Mouse (Mus musculus): Measurements from ENCODE around the gene Ddi2. TPM values are rescaled to one million over a fixed set of nuclear protein-coding genes. Genes with fewer than 3 reads are reported as not detected.

Gene Ddi2
- total RNA-seq, 4 experiments from 2014 or later, result 49.4 to 67.9 (median 54.0) TPM

DNA sequence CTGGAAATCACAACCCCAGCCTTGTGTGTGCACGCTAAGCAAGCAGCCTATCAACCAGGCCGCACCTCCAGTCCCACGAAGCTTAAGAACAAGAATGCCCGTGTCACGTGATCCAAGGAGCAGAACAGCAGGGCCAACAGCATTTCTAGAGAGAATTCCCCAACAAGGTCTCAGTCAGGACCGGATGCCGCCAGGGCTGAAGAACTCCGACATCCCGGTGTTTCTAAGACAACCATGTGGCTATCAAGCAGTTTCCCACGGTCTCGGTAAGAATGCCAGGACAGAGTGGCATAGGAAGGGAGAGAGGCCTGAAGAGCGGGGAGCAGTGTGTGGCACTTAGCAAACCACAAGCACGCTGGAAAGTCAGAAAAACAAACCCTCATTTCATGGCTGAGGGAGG, 69.4 kb downstream of the Ddi2 start:
- no peak for DNase-seq

DNA sequence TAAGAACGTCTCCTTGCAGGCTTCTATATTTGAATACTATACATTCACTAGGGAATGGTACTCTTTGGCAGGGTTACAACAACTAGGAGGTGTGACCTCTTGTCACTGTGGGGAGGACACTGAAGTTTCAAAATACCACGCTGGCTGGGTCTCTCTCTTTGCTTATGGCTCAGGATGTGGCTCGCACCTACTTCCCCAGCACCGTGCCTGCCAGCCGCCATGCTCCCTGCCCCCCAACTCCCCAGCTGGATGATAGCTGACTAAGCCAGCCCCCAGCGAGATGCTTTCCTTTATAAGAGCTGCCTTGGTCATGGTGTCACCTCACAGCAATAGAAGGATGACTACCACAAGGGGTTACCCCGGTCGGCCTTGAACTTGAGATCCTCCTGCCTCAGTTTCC, 70.2 kb downstream of the Ddi2 start:
- no peak for DNase-seq

DNA sequence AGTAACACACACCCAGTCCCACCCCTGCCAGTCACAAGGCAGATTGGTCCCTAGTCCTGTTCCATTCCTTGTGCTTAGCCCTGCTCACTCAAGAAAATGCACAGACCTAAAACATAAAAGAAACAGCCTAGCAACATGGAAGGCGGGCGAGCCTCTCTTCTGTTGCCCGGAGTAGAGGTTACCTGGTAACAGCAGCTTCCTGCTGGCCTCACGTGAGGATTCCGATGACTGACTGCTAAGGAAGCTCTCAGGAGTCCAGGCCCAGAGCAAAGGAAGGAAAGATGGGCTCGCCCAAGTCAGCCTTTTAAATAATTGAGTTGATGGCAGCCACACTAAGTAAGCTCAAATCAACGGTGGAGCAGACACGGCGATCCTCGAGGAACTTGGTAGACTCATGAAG, 71.3 kb downstream of the Ddi2 start:
- DNase-seq, result no peak

DNA sequence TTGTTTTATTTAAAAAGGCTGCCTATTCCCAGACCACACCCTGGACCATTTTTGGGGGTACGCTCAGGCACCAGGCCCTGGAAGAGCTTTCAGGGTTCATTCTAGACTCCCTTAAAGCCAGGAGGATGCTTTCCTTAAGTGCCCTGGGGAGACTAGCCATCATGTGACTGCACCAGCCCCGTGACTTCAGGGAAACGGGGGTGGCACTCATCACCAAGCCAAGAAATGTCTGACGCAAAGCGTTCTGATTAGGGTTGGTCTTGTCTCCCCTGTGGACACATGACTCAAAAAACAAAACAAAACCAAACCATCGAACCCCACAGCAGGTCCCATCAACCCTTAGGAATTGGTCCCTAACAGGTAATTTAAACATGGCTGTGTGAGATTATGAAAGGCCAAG, 71.9 kb downstream of the Ddi2 start:
- DNase-seq, result no peak

DNA sequence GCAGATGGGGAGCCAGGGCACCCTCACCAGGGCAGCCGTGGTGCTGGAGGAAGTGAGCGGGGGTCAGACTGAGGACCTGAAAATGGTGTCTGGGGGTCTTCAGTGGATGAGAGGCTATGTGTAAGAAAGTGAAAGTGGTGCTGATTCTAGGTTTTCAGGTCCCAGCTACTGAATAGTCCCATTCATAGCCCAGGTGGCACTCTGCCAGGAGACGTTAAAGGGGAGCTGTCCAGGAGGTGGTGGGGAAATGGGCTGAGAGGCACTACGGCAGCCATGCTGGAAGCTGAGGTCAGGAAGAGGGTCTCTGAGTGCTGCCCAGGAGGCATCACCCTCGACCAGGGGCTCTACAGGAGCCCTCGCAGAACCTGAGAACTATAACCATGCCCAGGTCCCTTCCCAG, 74.0 kb downstream of the Ddi2 start:
- no peak for DNase-seq

DNA sequence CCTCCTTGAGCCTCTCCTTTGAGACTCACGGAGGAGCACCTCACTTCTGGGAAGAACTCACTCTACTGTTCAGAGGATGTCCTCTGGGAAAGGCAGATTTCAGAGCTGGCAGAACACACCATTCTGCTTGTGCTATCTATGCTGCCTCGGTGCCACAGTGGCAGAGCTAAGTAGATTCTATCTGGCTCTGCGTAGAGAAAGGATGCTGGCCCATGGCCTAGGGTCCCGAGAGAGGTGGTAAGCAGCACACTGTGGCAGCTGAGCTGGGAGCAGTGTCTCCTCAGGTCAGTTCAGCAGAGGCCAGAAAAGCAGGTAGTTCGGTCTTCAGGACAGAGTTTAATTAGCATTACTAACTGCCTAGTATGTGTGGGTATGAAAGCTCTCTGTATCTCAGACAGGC, 75.0 kb downstream of the Ddi2 start:
- no peak for DNase-seq

DNA sequence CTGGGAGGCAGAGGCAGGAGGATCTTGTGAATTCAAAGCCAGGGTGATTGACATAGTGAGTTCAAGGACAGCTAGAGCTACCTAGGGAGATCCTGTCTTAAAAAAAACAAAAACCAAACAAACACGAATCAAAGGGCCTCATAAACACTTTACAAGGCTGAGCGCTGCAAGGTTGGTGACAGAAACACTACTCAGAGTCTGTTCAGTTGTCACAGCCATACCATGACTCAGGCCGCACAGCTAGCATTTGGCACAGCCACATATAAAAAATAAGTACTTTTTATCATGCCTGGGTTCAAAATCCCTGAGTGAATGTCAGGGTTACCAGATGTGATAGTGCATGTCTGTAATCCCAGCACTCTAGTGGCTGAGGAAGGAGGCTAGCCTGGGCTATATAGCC, 76.0 kb downstream of the Ddi2 start:
- DNase-seq, result no peak

DNA sequence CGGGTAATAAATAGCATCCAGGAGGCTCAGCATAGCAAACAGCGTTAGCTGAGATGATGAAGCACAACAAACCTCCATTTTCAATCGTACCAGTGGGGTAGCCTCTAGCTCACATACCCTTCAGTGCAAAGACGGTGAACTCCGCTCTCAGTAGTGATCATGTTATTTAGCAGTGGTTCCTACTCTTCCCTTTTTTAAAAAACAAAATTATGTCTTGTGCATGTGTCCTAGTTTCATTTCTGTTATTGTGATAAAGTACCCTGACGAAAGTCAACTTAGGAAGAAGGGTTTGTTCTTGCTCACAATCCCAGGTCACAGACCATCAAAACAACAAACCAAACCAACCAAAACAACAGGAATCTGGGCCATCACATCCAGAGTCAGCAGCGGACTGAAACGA, 77.2 kb downstream of the Ddi2 start:
- DNase-seq, result no peak

DNA sequence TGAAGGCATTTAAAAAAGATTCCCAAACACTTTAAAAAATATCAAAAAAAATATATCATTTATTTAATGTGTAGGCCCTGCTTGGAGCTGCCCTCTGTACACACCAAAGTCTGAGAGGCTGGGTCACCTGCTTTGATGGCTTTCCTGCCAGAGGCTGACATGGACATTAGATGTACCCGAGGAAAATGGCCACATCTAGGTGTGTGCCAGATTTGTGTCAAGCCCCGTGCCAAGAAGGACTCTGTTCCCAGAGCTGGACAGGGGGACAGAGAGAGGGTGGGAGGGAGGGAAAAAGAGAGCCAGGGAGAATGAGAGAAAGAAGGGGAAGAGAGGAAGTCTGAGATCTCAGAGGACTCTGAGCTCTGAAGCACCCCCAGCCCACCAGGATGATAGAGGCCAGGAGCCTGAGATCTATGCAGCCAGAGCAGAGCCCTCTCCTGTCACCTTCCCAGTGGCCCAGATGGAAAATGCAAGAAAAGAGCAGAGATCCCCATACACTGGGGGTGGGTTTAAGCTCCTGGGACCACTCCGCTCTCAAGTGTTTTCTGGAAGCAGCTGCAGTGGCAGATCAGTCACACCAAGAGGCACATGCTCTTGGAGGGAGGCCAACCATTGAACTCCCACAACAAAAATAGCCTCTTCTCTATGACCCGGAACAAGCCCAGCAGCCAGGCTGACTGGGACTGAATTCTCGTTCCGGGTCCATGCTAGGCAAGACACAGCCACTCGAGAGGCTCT, 79.9 kb downstream of the Ddi2 start:
- no peak for DNase-seq

DNA sequence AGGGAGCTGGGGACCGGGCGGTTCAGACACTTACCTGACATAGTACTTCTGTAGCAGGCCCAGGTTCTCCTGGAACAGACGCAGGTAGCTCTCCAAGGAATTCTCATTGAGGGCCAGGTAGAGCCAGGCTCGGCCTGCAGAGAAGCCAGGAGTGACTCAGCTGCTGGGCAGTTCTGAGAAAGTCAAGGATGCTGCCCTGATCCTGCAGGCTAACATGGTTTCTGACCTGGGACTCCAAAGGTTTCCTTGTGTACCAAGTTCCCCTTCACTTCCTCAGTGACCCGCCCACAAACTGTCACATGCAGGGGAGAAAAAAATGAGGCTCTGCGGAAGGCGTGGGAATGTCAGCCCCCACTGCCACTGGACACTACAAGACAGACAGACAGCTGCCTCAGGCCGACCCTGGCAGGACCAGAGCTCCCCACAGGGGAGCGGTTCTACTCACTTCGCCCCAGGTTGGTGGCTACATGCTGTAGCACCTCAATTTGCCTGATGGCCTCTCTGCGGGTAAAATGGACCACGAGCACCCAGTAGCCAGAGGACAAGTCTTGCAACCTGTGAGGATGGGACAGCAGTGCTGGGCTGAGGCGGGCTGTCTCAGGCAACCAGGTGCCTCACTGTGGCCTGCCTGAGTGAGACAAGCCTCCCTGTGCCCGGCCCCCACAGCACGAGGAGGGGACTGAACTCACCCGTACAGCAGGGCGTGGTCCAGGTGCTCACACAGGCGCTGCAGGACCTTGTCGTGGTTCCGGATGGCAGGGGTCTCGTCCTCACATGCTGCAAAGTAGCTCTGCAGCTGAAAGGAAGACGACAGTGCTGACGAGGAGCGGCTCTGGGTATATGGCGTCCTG, 81.0 kb downstream of the Ddi2 start:
- DNase-seq, result no peak

DNA sequence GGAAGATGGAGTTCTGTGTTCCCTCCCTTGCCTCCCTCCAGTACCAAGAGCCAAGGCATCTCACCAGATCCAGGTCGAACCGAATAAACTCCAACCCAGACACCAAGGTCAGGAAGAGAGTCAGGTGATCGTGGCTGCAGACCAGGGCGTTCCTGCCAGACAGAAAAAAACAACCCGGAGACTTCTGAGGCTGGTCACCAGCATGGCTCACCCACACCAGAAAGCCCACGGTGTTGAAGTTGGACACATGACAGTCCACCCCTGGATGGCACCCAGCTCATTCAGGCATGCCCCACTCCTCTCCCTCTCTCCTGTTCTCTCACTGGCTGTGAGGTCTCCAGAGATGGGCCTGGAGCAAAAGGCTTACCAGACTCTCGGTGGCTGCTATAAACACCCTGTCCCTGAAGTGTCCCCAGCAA, 81.9 kb downstream of the Ddi2 start:
- DNase-seq, result no peak

DNA sequence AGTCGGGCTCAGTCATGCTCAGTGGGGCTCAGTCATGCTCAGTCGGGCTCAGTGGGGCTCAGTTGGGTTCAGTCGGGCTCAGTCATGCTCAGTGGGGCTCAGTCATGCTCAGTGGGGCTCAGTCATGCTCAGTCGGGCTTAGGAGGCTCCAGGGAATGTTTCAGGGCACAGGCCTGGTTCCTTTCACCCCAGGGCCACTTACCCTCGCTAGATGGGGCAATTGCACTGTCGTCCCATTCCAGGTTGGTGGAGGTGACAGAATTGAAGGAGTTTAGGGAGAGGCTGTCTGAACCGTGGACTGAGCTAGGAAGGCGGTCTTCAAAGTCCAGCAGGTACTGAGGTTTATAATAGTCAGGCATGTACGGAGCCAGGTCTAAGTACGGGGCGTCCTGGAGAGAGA, 83.7 kb downstream of the Ddi2 start:
- DNase-seq, result no peak

DNA sequence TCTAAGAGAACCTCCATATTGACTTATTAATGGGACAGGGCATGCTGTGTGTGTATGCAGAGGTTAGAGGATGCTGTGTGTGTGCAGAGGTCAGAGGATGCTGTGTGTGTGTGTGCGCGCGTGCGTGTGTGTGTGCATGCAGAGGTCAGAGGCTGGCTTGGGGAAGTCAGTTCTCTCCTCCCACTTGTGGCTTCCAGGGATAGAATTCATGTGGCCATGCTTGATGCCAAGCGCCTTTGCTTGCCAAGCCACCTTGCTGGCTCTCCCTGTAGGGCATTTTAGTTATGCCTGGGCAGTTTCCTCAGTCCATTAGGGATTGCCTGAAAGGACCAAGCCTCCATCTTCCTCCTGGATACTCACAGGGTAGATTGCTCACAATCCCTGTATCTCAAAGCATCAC, 86.5 kb downstream of the Ddi2 start:
- DNase-seq, result no peak

DNA sequence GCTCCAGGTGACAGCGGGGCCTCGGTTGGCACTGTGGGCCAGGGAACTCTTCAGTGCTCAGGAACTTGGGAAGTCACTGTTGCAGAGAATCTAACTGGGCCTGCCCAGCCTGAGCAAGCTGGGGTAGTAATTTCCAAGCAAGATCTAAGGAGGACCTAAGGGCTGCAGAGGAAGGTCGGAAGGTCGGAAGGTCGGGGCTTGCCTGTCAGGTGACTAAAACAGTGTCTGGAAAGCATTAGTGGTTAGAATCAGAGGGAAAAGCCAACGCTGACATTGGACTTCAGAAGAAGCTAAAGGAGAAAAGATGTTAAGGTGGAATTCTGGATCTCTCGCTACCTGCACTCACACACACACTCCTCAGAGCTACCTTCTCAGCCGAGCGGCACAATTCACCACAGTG, 87.2 kb downstream of the Ddi2 start:
- DNase-seq, result no peak

DNA sequence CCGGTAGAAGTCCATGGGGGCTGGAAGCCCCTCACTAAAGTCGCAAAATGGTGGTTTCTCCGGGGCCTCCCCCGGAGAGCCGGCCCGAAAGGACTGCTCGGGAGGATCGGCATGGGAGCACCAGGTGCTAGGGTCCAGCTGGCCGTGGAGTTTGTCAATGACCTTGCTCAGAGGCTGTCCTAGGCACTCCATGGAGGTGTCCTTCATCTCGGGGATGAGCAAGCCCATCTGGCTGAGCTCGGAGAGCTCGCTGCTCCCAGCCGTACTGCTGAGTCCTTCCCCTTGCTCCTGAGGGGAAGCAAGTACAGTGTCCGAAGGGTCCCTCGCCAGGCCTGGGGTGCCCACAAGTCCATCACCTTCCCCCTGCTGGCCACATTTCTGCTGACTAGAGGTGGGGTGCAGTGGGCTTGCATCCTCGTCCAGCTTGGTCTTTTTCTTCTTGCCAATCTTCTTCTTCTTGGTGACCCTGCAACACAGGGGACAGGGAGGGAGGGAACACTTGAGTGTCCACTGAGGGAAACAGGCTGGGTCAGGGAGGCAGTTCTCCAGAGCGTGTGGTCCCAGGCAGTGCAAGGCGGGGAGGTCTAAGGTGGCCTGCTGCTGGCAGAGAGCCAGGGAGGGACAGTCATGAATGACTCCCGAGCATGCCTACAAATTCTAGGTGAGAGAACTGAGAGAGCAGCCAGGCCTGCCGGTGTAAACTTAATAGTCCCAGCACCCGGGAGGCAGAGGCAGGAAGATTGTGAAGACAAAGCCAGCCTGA, 90.9 kb downstream of the Ddi2 start:
- DNase-seq, result no peak

DNA sequence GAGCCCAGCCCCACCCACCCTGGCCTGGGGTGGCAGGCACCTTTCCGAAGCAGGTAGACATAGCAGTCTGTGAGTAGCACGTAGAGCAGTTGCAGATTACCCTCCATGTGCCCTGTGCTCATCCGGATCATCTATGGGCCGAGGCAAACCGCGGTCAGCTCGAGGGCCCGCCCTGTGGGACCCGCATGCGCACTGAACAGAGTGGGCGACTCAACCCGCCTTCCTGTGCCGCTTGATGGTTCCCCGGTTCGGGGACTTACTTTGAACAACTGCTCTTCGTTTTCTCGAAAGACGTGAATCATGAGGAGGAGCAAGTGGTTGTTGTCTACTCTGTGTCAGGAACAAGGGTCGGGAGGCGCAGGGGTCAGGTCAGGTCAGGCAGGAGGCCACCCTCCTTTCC, 92.0 kb downstream of the Ddi2 start:
- no peak for DNase-seq

DNA sequence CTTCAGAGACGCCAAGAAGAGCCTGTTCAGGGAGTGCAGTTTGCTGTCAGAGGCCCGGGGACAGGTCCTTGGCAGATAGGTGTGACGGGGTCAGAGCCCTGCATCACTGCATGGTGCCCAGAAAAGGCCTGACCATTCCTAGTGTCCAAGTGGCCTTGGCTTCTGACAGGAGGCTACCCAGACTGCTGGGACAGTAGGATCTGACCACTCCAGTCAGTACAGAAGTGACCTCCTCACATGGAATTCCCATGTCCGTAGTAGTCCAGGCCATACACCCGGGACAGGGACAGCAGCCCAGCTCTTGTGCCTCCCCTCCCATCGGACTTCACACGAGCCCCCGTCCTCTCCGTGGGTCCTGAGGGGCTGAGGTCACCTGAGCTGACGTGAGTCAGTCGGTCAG, 93.2 kb downstream of the Ddi2 start:
- no peak for DNase-seq

DNA sequence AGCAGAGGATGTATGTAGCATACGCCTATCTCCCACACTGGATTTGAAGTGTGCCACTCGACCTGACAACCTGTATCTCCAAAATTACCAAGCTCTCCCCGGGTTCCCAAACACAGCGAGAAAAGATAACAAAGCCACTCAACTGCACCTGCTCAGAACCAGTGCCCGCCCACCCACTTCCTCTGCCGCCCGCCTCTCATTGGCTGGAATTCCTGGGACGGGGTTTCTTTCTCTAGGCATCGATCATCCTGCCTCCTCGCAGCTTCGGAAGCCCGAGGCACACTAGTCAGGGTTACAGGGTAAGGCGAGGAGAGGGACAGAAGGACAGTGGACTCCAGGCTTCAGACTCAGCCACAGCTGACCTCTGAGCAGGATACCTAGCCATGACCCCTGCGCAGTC, 94.6 kb downstream of the Ddi2 start:
- DNase-seq, result no peak

Other genes starting within 250 kb of the Ddi2 start
- gene Spen, start 184.8 kb downstream of the Ddi2 start, total RNA-seq (2022), result 10 to 100 TPM; 53.0 to 94.3 (median 63.4) TPM
- gene Fblim1, start 117.3 kb downstream of the Ddi2 start, total RNA-seq (2022), result 10 to 100 TPM; 10.2 to 21.0 (median 17.6) TPM
- gene Tmem82, start 104.8 kb downstream of the Ddi2 start, total RNA-seq (2022), result 1 to 10 TPM; 1.1 to 2.7 (median 2.1) TPM
- gene Slc25a34, start 99.6 kb downstream of the Ddi2 start, total RNA-seq (2022), result 1 to 10 TPM; 1.3 to 5.1 (median 2.6) TPM
- gene Plekhm2, start 58.5 kb downstream of the Ddi2 start, total RNA-seq (2022), result 10 to 100 TPM; 64.3 to 87.0 (median 76.1) TPM
- 1 to 10 TPM in 1 of 4 experiments, not detected in 3; 3.7 TPM for gene Rsc1a1, start 37.8 kb downstream of the Ddi2 start, total RNA-seq (2022)
- 10 to 100 TPM in 3 of 4 experiments, 1 to 10 TPM in 1; 9.4 to 59.0 (median 32.8) TPM for gene Agmat, start 23.3 kb upstream of the Ddi2 start, total RNA-seq (2022)
- gene Dnajc16, start 67.5 kb upstream of the Ddi2 start, total RNA-seq (2022), result 10 to 100 TPM; 28.1 to 36.3 (median 32.7) TPM
- 10 to 100 TPM; 21.4 to 29.4 (median 26.5) TPM for gene Casp9, start 70.2 kb upstream of the Ddi2 start, total RNA-seq (2022)
- not detected for gene Cela2a, start 102.7 kb upstream of the Ddi2 start, total RNA-seq (2022)
- not detected for gene Ctrc, start 122.9 kb upstream of the Ddi2 start, total RNA-seq (2022)
- 10 to 100 TPM; 32.2 to 38.0 (median 35.7) TPM for gene Efhd2, start 151.5 kb upstream of the Ddi2 start, total RNA-seq (2022)

Measured in adrenal gland, adult 8-10 months (tissue).